Mouse (Mus musculus) inflammation-experienced regulatory T-cells, adult 6 months (primary cell): ENCODE results near the gene Il34. TPM values are rescaled to one million over a fixed set of nuclear protein-coding genes. Genes with fewer than 3 reads are reported as not detected.

Source experiments
- ATAC-seq: one replicate; pipeline ENCODE4 v1.8.0; 2017
- polyA plus RNA-seq, 3 experiments: library from polyadenylated mRNA; unstranded; fragments of 100-300 nt; shearing (Covaris generic); gene quantifications; one replicate each; pipeline ENCODE4 v1.2.1; 2017

Gene Il34
- polyA plus RNA-seq, 3 experiments from 2014 or later: not detected

DNA sequence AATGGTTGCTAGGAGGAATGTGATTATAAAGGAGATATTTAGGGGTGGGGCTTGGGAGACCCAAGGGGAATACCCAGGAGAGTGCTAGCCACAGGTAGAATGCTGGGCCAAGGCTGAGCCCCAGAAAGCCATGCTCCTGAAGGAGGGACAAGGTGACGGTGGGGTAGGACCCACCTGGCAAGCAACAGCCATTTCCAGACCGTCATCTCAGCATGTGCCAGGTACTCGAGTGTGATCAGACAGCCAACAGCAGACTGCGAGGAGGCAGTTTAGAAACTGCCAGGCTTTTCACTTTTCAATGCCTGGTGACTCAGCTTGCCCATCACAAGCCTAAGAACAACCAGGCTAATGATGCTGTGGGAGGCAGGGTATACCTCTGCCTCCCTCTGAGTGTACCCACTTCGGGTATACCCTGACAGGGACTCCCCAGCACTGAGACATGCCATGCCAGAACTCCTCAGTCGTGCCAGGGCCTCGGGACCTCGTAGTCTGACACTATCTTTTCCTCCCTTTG is 74.3 kb downstream of the Il34 start:
- ATAC-seq: no peak

DNA sequence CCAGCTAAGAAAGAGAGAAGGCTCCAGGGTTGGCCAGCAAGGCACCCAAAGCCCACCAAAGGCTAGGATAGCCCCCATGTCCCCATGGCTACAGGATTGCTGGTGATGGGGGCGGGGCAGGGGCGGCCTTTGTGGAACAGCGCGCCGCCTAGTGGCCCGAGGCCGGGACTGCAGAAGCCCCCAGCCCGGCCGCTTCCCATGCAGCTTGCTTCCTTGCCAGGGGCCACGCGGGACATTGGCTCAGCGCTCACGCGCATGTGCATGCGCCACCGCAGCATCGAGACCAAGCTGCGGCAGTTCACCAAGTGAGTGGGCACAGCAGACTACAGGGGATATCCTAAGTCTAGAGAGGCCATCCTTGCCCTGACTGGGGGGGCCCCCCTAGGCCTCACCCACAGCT is 78.8 kb downstream of the Il34 start:
- ATAC-seq: no peak

DNA sequence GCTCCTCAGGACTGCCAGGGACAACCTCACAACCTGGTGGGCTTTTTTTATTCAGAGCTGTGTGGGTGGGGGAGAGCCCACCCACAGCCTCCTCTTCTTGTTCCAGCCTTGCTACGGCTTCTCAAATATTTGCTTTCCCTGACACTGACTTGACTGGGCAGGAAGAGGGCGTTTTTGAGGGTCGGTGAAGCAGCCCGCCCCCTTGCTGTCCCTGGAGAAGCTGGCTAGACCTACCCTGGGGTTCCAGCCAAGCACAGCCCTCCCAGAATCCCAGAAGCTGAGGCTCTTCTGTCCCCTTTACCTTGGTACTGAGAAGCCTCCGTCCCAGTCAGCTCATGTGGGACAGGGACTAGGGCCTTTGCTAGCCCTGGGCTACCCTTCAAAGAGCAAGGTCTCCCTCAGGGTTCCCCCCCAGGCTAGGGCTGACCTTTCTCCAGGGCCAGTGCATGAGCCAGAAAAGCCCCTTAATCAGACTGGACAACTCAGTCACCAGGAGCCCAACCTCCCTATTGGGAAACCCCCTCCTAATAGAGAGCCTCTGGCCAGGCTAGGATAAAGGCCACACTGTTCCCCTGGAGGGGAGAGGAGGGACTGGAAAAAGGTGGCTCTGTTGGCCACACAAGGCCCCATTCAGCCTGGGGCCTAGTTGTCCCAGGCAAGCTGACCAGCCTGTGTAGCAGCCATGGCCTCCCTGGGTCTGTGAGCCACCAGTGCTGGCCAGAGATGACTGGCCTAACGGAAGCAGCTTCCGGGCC is 80.5 kb downstream of the Il34 start:
- ATAC-seq: no peak

GRCm38 (mm10) chr8:110724493-110724892 is 81.2 kb downstream of the Il34 start:
- ATAC-seq: no peak

DNA sequence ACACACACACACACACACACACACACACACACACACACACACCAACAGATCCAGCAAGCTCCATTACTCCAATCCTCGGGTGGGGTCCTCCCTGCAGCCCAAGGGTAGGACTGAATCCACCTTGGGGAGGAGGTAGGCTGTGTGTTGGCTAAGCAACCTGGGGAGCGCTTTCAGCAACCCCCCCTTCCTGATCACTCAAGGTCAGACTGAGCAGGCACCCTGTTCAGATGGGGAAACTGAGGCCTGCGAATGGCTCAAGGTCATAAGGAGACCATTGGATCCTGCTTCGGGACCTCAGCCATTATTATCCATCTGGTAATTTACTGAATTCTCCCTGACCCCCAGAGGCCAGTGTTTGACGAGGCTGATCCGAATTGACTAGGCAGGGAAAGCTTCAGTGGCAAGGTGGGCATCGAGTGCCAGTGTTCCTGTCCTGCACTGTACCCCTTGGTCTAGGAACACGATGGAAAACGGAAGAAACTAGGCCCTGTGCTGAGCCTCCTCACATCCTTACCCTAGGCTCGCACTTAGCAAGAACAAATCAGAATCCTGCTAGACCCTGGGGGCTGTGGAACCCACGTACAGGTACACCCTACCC is 83.2 kb downstream of the Il34 start:
- no peak for ATAC-seq

DNA sequence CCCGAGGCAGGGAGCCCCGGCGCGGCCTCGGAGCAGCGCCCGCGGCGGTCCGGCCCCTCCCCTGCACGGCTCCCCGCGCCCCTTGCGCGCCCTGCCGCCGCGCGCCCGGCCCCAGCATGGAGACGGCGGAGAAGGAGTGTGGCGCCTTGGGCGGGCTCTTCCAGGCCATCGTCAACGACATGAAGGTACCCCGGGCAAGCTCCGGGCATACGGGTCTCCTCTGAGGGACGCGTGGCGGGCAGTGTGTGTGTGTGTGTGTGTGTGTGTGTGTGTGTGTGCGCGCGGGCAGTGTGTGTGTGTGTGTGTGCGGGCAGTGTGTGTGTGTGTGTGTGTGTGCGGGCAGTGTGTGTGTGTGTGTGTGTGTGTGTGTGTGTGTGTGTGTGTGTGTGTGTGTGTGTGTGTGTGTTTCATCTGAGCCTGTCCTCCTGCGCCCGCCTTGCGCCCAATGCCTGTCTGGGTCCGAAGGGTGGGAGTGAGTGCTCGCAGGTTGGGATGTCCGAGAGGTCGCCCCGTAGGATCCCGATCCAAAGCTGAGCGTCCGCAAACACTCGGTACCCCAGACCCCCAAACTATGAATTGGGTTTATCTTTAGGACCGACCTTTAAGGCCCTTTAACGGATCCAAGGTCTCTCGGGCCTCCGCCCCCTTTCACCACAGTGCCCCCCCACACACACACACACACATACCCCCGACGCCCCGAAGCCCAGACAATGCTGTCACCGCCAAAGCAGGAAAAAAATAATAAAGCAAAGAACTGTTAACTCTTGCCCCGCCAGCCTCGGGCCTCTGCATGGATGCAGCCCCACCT is 83.9 kb downstream of the Il34 start:
- ATAC-seq: no peak

GRCm38 (mm10) chr8:110720685-110721598 is 84.8 kb downstream of the Il34 start, which contains the start of gene Mtss1l:
Gene Mtss1l (plus strand): TSS chr8:110721476.
- ATAC-seq: no peak

DNA sequence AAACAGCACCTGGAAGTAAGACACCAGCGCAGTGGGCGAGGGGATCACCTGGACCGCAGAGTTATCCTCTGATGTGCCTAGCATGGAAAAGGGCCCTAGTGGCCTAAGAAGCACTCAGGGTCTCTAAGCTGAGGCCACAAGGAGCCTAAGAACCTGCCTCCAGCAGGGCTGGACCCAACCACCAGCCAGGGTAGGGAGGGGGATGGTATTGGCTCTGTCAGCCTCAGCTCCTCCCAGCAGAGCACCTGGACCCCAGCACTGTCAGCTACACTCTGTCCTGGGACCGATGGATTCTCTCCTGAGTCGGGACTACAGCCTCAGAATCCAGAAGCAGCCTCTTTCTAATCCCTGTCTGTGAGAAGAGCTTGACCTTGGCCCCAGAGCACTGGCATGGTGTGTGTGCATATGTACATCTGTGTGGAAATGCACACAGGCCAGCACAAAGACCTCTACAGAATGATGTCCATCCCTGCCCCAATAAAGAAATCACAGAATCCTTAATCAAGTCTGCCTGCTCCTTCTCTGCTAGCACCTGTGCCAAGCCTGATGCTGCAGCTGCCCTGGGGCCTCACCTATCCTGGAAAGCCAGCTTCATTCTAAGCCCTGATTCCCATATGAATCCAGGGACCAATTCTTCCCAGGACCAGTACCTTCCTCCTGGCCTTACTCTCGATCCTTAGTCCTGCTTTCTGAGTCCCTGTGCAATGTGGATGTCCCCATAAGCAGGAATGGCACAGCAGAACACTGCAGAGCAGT is 85.6 kb downstream of the Il34 start:
- ATAC-seq: no peak

DNA sequence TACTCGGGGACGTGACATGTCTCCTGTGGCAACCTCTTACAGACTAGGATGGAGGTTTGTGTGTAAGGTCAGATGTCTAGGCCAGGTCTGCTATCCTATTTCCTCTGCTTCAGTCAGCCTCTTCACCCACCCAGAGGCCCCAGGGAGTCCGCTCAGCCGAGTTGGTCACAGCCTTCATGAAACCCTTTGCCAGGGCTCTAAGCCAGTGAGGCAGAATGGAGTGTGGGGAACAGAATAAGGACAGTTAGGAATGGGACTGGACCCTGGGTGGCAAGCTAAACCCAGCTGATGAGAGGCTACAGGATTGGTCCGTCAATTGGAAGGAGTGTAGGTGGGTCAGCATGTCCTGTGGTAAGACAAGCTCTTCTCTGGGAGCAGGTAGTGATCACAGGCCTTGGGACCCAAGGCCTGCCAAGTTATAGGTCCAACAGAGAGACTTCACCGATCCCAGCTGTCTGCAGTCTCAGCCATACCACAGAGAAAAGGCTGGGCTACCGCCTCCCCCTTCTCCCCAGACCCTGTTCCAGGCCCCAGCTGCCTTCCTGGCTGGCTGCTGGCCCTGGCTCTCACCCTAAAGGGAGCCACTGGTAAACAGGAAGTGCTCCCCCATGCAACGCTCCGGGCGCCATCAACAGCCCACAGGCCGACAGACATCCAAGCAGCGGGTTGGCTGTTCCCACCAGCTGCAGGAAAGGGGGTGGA is 86.6 kb downstream of the Il34 start:
- ATAC-seq: no peak

GRCm38 (mm10) chr8:110718209-110718968 is 87.3 kb downstream of the Il34 start:
- ATAC-seq: no peak

DNA sequence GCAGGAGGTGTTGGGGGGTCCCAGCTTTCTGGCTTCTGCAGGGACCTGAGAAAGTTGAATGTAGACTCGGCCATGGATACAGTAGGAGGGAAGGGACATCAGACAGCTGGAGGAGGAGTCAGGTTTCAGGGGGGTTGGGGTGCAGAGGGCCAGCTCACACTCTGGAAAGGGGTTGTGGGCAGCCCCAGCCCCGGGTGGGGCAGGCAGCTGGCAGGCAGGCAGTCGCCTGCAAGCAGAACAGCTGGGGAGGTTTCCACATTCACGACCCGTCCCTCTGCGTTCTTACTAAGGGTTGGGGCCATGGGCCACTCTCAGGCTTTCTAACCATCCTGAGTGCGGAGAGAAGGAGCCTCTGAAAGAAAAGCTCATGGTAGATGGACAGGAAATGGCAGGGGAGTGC is 88.6 kb downstream of the Il34 start:
- no peak for ATAC-seq

- ATAC-seq: no peak
Observed at GRCm38 (mm10) chr8:110716075-110716474, 89.6 kb downstream of the Il34 start.

GRCm38 (mm10) chr8:110714827-110715519 is 90.8 kb downstream of the Il34 start:
- ATAC-seq: no peak

DNA sequence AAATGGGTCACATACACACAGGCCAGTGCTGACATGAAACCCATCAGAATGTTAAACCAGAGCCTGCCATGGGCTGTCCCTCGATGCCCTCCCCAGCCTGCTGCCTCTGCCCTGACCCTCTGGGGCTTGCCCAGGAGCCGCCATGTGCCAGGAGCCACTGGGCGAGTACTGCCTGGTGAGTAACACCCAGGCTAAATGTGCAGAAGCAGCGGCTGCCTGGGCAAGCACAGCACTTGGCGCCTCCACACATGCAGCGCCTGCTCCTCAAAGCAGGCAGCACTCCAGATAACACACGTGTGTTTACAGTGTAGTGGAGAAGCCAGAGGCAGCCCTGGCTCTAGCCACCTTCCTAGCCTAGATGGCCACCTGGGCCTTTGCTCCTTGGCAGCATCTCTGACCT is 92.7 kb downstream of the Il34 start:
- ATAC-seq: no peak

DNA sequence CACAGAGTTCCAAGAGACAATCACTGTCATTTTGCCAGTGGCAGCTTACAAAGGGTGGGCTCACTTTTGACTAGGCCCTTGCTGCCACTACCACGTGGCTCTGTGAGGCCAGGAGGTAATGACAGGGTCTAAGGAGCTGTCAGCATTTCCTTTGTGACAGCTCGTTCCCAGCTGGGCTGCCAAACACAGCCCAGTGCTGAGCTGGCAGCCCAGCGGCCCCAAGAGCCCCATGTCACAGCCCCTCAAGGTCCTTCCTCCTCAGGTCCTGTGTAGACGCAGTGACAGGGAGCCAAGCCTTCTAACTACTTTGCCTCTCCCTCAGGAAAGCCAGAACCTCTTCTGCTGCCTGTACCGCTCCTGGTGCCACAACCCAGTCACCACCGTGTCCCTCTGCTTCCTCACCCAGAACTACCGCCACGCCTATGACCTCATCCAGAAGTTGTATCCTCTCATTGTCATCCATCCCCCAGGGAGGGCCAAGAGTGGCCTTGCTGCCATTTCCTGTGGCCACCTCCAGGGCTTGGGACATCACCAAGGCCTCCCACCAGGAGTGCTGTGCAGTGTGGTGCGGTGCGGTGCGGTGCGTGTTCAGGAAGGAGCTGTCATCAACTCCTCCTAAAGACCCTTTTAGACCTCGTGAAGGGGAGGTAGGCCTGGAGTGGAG is 94.3 kb downstream of the Il34 start:
- no peak for ATAC-seq

- no peak for ATAC-seq
Observed at GRCm38 (mm10) chr8:110710593-110710992, 95.1 kb downstream of the Il34 start.

GRCm38 (mm10) chr8:110708429-110708828 is 97.3 kb downstream of the Il34 start:
- ATAC-seq: no peak

- ATAC-seq: no peak
Observed at GRCm38 (mm10) chr8:110706288-110706870, 99.3 kb downstream of the Il34 start.
